Mouse (Mus musculus): ENCODE data around the gene Taf9. TPM values are rescaled to one million over a fixed set of nuclear protein-coding genes. Genes with fewer than 3 reads are reported as not detected.

The Taf9 gene
- polyA plus RNA-seq, 1 experiment: 0.63 TPM

DNA sequence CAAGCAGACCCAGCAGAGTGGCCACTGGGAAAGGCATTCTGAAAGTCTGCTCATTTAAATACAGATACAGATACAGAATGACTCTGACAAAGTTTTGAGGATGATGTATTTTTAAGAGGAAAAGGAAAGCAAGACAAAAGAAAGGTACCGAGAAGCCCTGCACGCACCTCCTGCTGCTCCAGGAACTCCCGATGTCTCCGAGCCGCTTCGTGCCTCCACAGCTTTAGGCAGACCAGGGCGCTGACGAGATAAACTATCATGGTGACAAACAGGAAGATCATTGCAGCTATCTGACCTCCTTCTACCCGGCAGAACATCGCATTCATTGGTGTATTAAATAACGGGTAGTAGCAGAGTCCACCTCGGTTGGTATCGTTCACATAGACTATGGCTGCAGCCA lies 40.1 kb upstream of the Taf9 start:
- WGBS: 95% methylated on average over 13 of the region's 13 CpGs
- no peak for TF ChIP-seq CTCF (IDR thresholded peaks at IDR 0.05; ENCODE audit: extremely low read depth, insufficient read length, insufficient replicate concordance, low read depth, low read length)
- TF ChIP-seq POLR2A (IDR thresholded peaks at IDR 0.05; ENCODE audit: low read depth, low read length): no peak
- peaks cover 26% of the 10 kb centered on the region for H3K36me3 ChIP-seq (ENCODE audit: control insufficient read depth, insufficient read depth, low read length)
- no peaks in the 10 kb centered on the region for H3K27me3 ChIP-seq (ENCODE audit: control insufficient read depth, insufficient read depth, low read length)
- H3K4me3 ChIP-seq (ENCODE audit: low read depth, low read length): no peak overlapping the region
- peaks cover 11% of the 10 kb centered on the region; the same call in 1 of the 2 replicates for H3K4me1 ChIP-seq (ENCODE audit: control insufficient read depth, insufficient read depth, insufficient read length, low read length)
- no peak overlapping the region for H3K27ac ChIP-seq (ENCODE audit: insufficient read depth, low read depth, low read length)

DNA sequence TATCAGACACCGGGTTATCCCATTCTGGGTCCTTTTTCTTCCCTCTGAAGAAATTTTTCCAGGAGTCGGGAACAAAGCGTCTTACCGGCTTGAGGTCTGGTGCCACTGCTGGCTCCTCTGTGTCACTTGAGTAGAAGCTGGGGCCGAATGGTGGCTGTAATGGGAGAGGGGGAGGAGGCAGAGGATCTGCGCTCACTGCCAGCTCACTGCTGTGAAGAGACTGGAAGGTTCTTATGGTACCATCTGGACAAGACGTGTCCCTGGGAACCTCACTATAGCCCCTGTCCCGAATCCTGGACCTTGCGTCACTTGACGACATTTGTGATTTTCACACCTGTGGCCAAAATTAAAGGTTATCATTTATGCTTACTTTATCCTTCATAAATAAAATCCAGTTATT lies 39.1 kb upstream of the Taf9 start:
- Histone ChIP-seq H3K36me3 (ENCODE audit: control insufficient read depth, insufficient read depth, low read length) (peaks cover 25% of the 10 kb centered on the region), H3K27me3 (ENCODE audit: control insufficient read depth, insufficient read depth, low read length) (no peaks in the 10 kb centered on the region), H3K4me3 (ENCODE audit: low read depth, low read length) (no peak overlapping the region), H3K27ac (ENCODE audit: insufficient read depth, low read depth, low read length) (no peak overlapping the region), H3K4me1 (ENCODE audit: control insufficient read depth, insufficient read depth, insufficient read length, low read length) (peaks cover 2% of the 10 kb centered on the region; the same call in 1 of the 2 replicates)
- TF ChIP-seq POLR2A (IDR thresholded peaks at IDR 0.05; ENCODE audit: low read depth, low read length) (no peak), CTCF (IDR thresholded peaks at IDR 0.05; ENCODE audit: extremely low read depth, insufficient read length, insufficient replicate concordance, low read depth, low read length) (no peak)
- 95% methylated on average over 10 of the region's 10 CpGs for whole genome bisulfite sequencing

DNA sequence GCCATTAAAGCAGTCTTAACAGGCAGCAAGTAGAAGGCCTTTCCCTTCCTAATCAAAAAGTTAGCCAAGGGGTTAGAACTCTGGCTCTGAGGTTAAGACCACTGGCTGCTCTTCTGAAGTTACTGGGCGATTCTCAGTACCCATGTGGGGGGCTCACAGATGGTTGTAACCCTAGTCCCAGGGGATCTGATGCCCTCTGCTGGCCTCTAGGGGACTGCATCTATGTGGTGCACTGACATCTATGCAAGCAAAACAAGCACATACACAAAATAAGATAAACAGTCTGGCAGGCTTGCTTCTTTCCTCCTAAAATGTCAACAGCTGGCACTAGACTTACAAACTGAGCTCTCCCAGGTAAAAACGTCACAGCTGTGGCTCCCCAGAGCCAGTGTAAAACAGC lies 38.5 kb upstream of the Taf9 start:
- 60% methylated on average over 2 of the region's 2 CpGs for WGBS
- Histone ChIP-seq H3K36me3 (ENCODE audit: control insufficient read depth, insufficient read depth, low read length) (peaks cover 21% of the 10 kb centered on the region), H3K27me3 (ENCODE audit: control insufficient read depth, insufficient read depth, low read length) (no peaks in the 10 kb centered on the region), H3K4me1 (ENCODE audit: control insufficient read depth, insufficient read depth, insufficient read length, low read length) (no peaks in the 10 kb centered on the region; the same call in 1 of the 2 replicates), H3K4me3 (ENCODE audit: low read depth, low read length) (no peak overlapping the region), H3K27ac (ENCODE audit: insufficient read depth, low read depth, low read length) (no peak overlapping the region)
- TF ChIP-seq POLR2A (IDR thresholded peaks at IDR 0.05; ENCODE audit: low read depth, low read length) (no peak), CTCF (IDR thresholded peaks at IDR 0.05; ENCODE audit: extremely low read depth, insufficient read length, insufficient replicate concordance, low read depth, low read length) (peak; percentile 38; the same call in 1 of the 2 replicates)

DNA sequence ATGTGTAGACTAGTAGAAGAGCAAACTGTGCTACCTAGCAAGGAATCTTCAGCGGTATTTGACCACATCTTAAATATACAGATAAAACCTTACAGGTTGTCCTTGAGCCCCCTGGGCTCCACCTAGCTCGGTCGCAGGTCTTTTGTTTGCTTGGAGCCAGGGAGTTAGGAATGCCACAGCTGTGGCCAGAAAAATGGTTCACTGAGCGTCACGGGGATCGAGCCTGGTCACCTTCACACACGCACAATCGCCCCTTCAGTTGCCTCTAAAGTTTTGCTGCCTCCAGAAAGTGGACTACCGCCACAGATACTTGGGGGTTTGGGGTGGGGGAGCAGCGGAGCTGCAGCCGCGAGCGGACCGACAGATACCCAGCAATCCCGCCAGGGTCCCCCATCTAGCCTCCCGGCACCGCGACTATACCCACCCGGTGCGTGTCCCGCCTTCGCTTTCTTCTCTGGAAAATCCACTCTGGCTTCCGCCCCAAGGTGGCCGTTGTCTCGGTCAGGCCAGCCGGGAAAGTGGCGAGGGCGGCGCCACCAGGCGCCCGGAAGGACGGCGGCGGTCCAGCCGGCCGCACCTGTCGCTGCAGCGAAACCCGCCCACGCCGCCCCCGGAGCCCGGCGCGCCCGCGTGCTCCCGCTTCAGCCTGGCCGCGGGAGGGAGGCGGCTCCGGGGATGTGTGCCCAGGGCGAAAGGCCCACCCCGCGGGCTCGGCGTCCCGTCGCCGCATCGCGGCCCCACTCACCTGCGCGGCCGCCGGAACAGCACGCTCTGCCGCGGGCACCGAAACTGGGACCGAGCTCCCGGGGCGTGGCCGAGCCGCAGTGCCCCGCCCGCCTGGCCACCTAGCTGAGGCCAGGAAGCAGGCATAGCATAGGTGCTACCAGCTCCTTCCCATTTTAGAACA lies 34.9 kb upstream of the Taf9 start, which contains the start of gene Marveld2:
Gene Marveld2, minus strand, starts transcription at position 791 of the 907 bp plus-strand sequence.
- H3K4me1 ChIP-seq (ENCODE audit: control insufficient read depth, insufficient read depth, insufficient read length, low read length): no peaks in the 10 kb centered on the region; the same call in 1 of the 2 replicates
- H3K27me3 ChIP-seq (ENCODE audit: control insufficient read depth, insufficient read depth, low read length): no peaks in the 10 kb centered on the region
- H3K36me3 ChIP-seq (ENCODE audit: control insufficient read depth, insufficient read depth, low read length): peaks cover 13% of the 10 kb centered on the region
- peak within 1 kb of the TSS; percentile 87 for H3K4me3 ChIP-seq (ENCODE audit: low read depth, low read length)
- WGBS: 2% methylated on average over 77 of the region's 77 CpGs
- peak within 1 kb of the TSS; percentile 45 for H3K27ac ChIP-seq (ENCODE audit: insufficient read depth, low read depth, low read length)
- no peak for TF ChIP-seq POLR2A (IDR thresholded peaks at IDR 0.05; ENCODE audit: low read depth, low read length)
- TF ChIP-seq CTCF (IDR thresholded peaks at IDR 0.05; ENCODE audit: extremely low read depth, insufficient read length, insufficient replicate concordance, low read depth, low read length): no peak

DNA sequence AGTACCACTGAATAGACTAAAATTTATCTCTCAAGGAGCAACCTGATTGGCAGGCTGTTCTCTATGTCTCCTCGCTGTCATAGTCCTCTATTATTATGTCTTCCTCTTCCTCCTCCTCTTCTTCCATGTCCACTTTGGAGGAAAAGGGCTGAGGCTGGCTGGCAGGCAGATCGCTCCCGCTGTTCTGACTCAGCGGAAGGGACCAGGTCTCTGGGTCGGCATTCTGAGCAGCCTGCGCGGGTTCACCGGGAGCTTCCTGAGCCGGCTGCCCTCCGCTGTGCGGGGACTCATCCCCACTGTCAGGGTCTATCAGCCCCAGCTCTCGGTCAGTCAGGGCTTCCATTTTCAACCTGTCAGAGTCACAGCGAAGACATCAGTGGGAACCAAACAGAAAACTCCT lies 33.8 kb upstream of the Taf9 start:
- no peaks in the 10 kb centered on the region for H3K27me3 ChIP-seq (ENCODE audit: control insufficient read depth, insufficient read depth, low read length)
- H3K4me1 ChIP-seq (ENCODE audit: control insufficient read depth, insufficient read depth, insufficient read length, low read length): no peaks in the 10 kb centered on the region; the same call in 1 of the 2 replicates
- TF ChIP-seq CTCF (IDR thresholded peaks at IDR 0.05; ENCODE audit: extremely low read depth, insufficient read length, insufficient replicate concordance, low read depth, low read length): no peak
- TF ChIP-seq POLR2A (IDR thresholded peaks at IDR 0.05; ENCODE audit: low read depth, low read length): no peak
- no peak overlapping the region for H3K4me3 ChIP-seq (ENCODE audit: low read depth, low read length)
- H3K27ac ChIP-seq (ENCODE audit: insufficient read depth, low read depth, low read length): no peak overlapping the region
- WGBS: 89% methylated on average over 13 of the region's 13 CpGs
- peaks cover 14% of the 10 kb centered on the region for H3K36me3 ChIP-seq (ENCODE audit: control insufficient read depth, insufficient read depth, low read length)

DNA sequence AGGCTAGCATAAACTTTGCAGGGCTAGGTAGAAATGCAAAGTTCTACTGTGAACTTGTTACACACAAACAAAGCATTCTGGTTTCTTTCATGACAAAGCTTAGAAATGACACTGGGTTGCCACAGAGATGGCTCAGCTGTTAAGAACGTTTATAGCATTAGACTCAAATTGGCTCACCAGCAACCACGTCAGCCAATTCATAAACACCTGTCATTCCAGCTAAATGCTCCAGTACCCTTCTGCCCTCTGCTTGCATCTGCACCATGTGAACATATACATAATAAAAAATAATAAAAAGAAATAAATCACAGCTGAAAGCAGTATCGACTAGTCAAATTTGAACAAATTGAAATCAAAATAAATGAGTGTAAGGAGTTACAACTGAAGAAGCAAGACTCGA lies 29.1 kb upstream of the Taf9 start:
- 79% methylated on average over 4 of the region's 4 CpGs for WGBS
- no peak overlapping the region for H3K4me3 ChIP-seq (ENCODE audit: low read depth, low read length)
- peaks cover 35% of the 10 kb centered on the region for H3K36me3 ChIP-seq (ENCODE audit: control insufficient read depth, insufficient read depth, low read length)
- H3K27ac ChIP-seq (ENCODE audit: insufficient read depth, low read depth, low read length): no peak overlapping the region
- H3K4me1 ChIP-seq (ENCODE audit: control insufficient read depth, insufficient read depth, insufficient read length, low read length): no peaks in the 10 kb centered on the region
- TF ChIP-seq POLR2A (IDR thresholded peaks at IDR 0.05; ENCODE audit: low read depth, low read length): no peak
- TF ChIP-seq CTCF (IDR thresholded peaks at IDR 0.05; ENCODE audit: extremely low read depth, insufficient read length, insufficient replicate concordance, low read depth, low read length): no peak
- no peaks in the 10 kb centered on the region for H3K27me3 ChIP-seq (ENCODE audit: control insufficient read depth, insufficient read depth, low read length)

DNA sequence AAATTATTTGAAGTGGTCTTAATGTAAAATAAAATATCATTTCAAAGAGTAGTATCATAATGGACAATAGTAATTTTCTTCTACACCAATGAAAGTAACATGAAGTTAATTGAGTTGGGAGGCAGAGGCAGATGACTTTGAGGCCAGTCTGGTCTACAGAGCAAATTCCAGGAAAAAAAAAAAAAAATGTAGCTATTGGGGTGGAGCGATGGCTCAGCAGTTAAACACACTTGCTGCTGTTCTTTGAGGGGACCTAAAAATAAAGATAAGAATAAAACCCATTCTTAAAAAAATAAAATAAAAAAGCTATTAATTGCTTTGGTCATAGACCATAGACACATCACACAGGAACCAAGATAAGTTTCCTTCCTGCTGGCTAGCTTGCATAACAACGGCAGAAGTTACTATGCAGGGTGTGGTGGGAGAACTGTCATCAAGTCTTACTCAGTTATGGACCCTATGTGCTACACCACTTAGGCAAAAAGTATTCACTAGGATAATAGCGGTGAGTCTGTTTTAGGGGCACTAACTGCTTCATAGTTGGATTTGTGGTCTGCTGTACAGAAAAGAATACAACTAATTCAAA lies 17.2 kb upstream of the Taf9 start:
- no peak overlapping the region for H3K4me3 ChIP-seq (ENCODE audit: low read depth, low read length)
- no peaks in the 10 kb centered on the region for H3K4me1 ChIP-seq (ENCODE audit: control insufficient read depth, insufficient read depth, insufficient read length, low read length)
- peaks cover 58% of the 10 kb centered on the region for H3K36me3 ChIP-seq (ENCODE audit: control insufficient read depth, insufficient read depth, low read length)
- no peak overlapping the region for H3K27ac ChIP-seq (ENCODE audit: insufficient read depth, low read depth, low read length)
- no peaks in the 10 kb centered on the region for H3K27me3 ChIP-seq (ENCODE audit: control insufficient read depth, insufficient read depth, low read length)
- no peak for TF ChIP-seq CTCF (IDR thresholded peaks at IDR 0.05; ENCODE audit: extremely low read depth, insufficient read length, insufficient replicate concordance, low read depth, low read length)
- no peak for TF ChIP-seq POLR2A (IDR thresholded peaks at IDR 0.05; ENCODE audit: low read depth, low read length)
- 91% methylated on average over 3 of the region's 3 CpGs for WGBS
